Mouse (Mus musculus) layer of hippocampus, adult 11-12 months (tissue): ENCODE data around the gene Cadm2.

Experiments used
- DNase-seq: peaks from one replicate; pipeline ENCODE4 v3.0.0; 2022; ENCODE audit warnings: low spot score

Gene Cadm2

GRCm38 (mm10) chr16:67124811-67125210 lies 495.9 kb downstream of the Cadm2 start:
- DNase-seq, result peak; percentile 26

GRCm38 (mm10) chr16:67122532-67122931 lies 498.2 kb downstream of the Cadm2 start:
- DNase-seq, result no peak

GRCm38 (mm10) chr16:67121781-67122180 lies 498.9 kb downstream of the Cadm2 start:
- DNase-seq, result no peak

GRCm38 (mm10) chr16:67106478-67107061 lies 514.1 kb downstream of the Cadm2 start:
- no peak for DNase-seq

GRCm38 (mm10) chr16:67096706-67097105 lies 524.0 kb downstream of the Cadm2 start:
- peak; percentile 15 for DNase-seq

GRCm38 (mm10) chr16:67095916-67096315 lies 524.8 kb downstream of the Cadm2 start:
- no peak for DNase-seq

- peak; percentile 67 for DNase-seq
These were observed 531.0 kb downstream of the Cadm2 start for GRCm38 (mm10) chr16:67089747-67090146.

GRCm38 (mm10) chr16:67079318-67079717 lies 541.4 kb downstream of the Cadm2 start:
- DNase-seq, result no peak

- DNase-seq, result peak; percentile 15
These were observed 544.4 kb downstream of the Cadm2 start for GRCm38 (mm10) chr16:67076169-67076895.

- DNase-seq, result no peak
These were observed 552.2 kb downstream of the Cadm2 start for GRCm38 (mm10) chr16:67068461-67068860.

GRCm38 (mm10) chr16:67030918-67031317 lies 589.8 kb downstream of the Cadm2 start:
- DNase-seq, result no peak

GRCm38 (mm10) chr16:67019856-67020255 lies 600.9 kb downstream of the Cadm2 start:
- DNase-seq, result no peak

- DNase-seq, result no peak
These were observed 603.0 kb downstream of the Cadm2 start for GRCm38 (mm10) chr16:67017710-67018109.

- no peak for DNase-seq
These were observed 617.5 kb downstream of the Cadm2 start for GRCm38 (mm10) chr16:67003161-67003560.

- peak; percentile 14 for DNase-seq
These were observed 619.0 kb downstream of the Cadm2 start for GRCm38 (mm10) chr16:67001707-67002106.

- no peak for DNase-seq
These were observed 623.2 kb downstream of the Cadm2 start for GRCm38 (mm10) chr16:66997461-66997860.

- DNase-seq, result no peak
These were observed 633.0 kb downstream of the Cadm2 start for GRCm38 (mm10) chr16:66987741-66988140.

GRCm38 (mm10) chr16:66986879-66987278 lies 633.8 kb downstream of the Cadm2 start:
- no peak for DNase-seq

- no peak for DNase-seq
These were observed 649.8 kb downstream of the Cadm2 start for GRCm38 (mm10) chr16:66970912-66971311.

GRCm38 (mm10) chr16:66969520-66970144 lies 651.1 kb downstream of the Cadm2 start:
- no peak for DNase-seq

GRCm38 (mm10) chr16:66968336-66968735 lies 652.4 kb downstream of the Cadm2 start:
- no peak for DNase-seq

- no peak for DNase-seq
These were observed 653.0 kb downstream of the Cadm2 start for GRCm38 (mm10) chr16:66967686-66968085.

- DNase-seq, result no peak
These were observed 661.6 kb downstream of the Cadm2 start for GRCm38 (mm10) chr16:66959146-66959545.
